Mouse (Mus musculus): ENCODE results near the gene Sema3f. TPM values are rescaled to one million over a fixed set of nuclear protein-coding genes. Genes with fewer than 3 reads are reported as not detected.

Sema3f gene
- polyA plus RNA-seq, 2 experiments = 0.69 to 3.5 TPM

GRCm38 (mm10) chr9:107746679-107747078 lies 36.4 kb upstream of the Sema3f start:
- Histone ChIP-seq H3K9me3 (ENCODE audit: control insufficient read depth, low read length) (no peaks in the 10 kb centered on the region), H3K4me3 (ENCODE audit: insufficient read depth in 1 of 2, low read depth in 2 of 2, low read length in 2 of 2) (no peak overlapping the region), H3K4me2 (ENCODE audit: low read depth) (no peak overlapping the region), H3K36me3 (replicated peaks; ENCODE audit: control insufficient read depth, insufficient read depth, low read depth) (peaks cover 97% of the 10 kb centered on the region), H3K4me1 (replicated peaks; ENCODE audit: control insufficient read depth in 2 of 2, insufficient read depth in 2 of 2, low read length in 1 of 2) (peaks cover 0 to 7% of the 10 kb centered on the region in 2 experiments; a peak in 2 of 4 replicates), H3K27me3 (ENCODE audit: control insufficient read depth, insufficient read depth, low read length) (no peaks in the 10 kb centered on the region), H3K27ac (no peak overlapping the region), H3K9ac (replicated peaks) (no peak overlapping the region)
- DNase-seq (ENCODE audit: low read depth in 3 of 3, low spot score in 3 of 3) = no peak
- ATAC-seq (ENCODE audit: insufficient read depth) = no peak
- WGBS (ENCODE audit: insufficient replicate concordance) = 94% methylated on average over 3 of the region's 3 CpGs
- TF ChIP-seq EP300 (IDR thresholded peaks at IDR 0.05; ENCODE audit: low read depth) (no peak), CTCF (IDR thresholded peaks at IDR 0.05; ENCODE audit: low read depth) (peak; percentile 53)

- no peak overlapping the region for H3K9ac ChIP-seq (replicated peaks)
- no peak overlapping the region for H3K27ac ChIP-seq
- no peaks in the 10 kb centered on the region for H3K27me3 ChIP-seq (ENCODE audit: control insufficient read depth, insufficient read depth, low read length)
- no peak for DNase-seq (ENCODE audit: low read depth in 3 of 3, low spot score in 3 of 3)
- no peak for ATAC-seq (ENCODE audit: insufficient read depth)
- H3K9me3 ChIP-seq (ENCODE audit: control insufficient read depth, low read length) = no peaks in the 10 kb centered on the region
- H3K4me2 ChIP-seq (ENCODE audit: low read depth) = no peak overlapping the region
- no peak for TF ChIP-seq EP300 (IDR thresholded peaks at IDR 0.05; ENCODE audit: low read depth)
- TF ChIP-seq CTCF (IDR thresholded peaks at IDR 0.05; ENCODE audit: low read depth) = no peak
- WGBS (ENCODE audit: insufficient replicate concordance) = 88% methylated on average over 6 of the region's 6 CpGs
- no peak overlapping the region for H3K4me3 ChIP-seq (ENCODE audit: insufficient read depth in 1 of 2, low read depth in 2 of 2, low read length in 2 of 2)
- peaks cover 98% of the 10 kb centered on the region for H3K36me3 ChIP-seq (replicated peaks; ENCODE audit: control insufficient read depth, insufficient read depth, low read depth)
- H3K4me1 ChIP-seq (replicated peaks; ENCODE audit: control insufficient read depth in 2 of 2, insufficient read depth in 2 of 2, low read length in 1 of 2) = peaks cover 0 to 4% of the 10 kb centered on the region in 2 experiments; a peak in 2 of 4 replicates
Observed at GRCm38 (mm10) chr9:107744061-107744460, 33.8 kb upstream of the Sema3f start.

- Histone ChIP-seq H3K27ac (no peak overlapping the region), H3K27me3 (ENCODE audit: control insufficient read depth, insufficient read depth, low read length) (peaks cover 23% of the 10 kb centered on the region), H3K4me1 (replicated peaks; ENCODE audit: control insufficient read depth in 2 of 2, insufficient read depth in 2 of 2, low read length in 1 of 2) (peaks cover 0 to 19% of the 10 kb centered on the region in 2 experiments; a peak in 2 of 4 replicates), H3K4me2 (ENCODE audit: low read depth) (no peak overlapping the region), H3K36me3 (replicated peaks; ENCODE audit: control insufficient read depth, insufficient read depth, low read depth) (peaks cover 57% of the 10 kb centered on the region), H3K9ac (replicated peaks) (no peak overlapping the region), H3K9me3 (ENCODE audit: control insufficient read depth, low read length) (no peaks in the 10 kb centered on the region), H3K4me3 (ENCODE audit: insufficient read depth in 1 of 2, low read depth in 2 of 2, low read length in 2 of 2) (no peak overlapping the region)
- TF ChIP-seq CTCF (IDR thresholded peaks at IDR 0.05; ENCODE audit: low read depth) = peak; percentile 77
- TF ChIP-seq EP300 (IDR thresholded peaks at IDR 0.05; ENCODE audit: low read depth) = no peak
- 60% methylated on average over 4 of the region's 4 CpGs for WGBS (ENCODE audit: insufficient replicate concordance)
- DNase-seq (ENCODE audit: low read depth in 3 of 3, low spot score in 3 of 3) = no peak
- ATAC-seq (ENCODE audit: insufficient read depth) = peak; percentile 54
Observed at GRCm38 (mm10) chr9:107738841-107739202, 28.5 kb upstream of the Sema3f start.

GRCm38 (mm10) chr9:107738020-107738840 lies 28.0 kb upstream of the Sema3f start:
- H3K4me2 ChIP-seq (ENCODE audit: low read depth) = no peak overlapping the region
- no peak overlapping the region for H3K4me3 ChIP-seq (ENCODE audit: insufficient read depth in 1 of 2, low read depth in 2 of 2, low read length in 2 of 2)
- peaks cover 0 to 19% of the 10 kb centered on the region in 2 experiments; a peak in 2 of 4 replicates for H3K4me1 ChIP-seq (replicated peaks; ENCODE audit: control insufficient read depth in 2 of 2, insufficient read depth in 2 of 2, low read length in 1 of 2)
- ATAC-seq (ENCODE audit: insufficient read depth) (peak; percentile 57), DNase-seq (ENCODE audit: low read depth in 3 of 3, low spot score in 3 of 3) (peak; percentile 48 to 61 (median 51))
- H3K36me3 ChIP-seq (replicated peaks; ENCODE audit: control insufficient read depth, insufficient read depth, low read depth) = peaks cover 51% of the 10 kb centered on the region
- peaks cover 23% of the 10 kb centered on the region for H3K27me3 ChIP-seq (ENCODE audit: control insufficient read depth, insufficient read depth, low read length)
- H3K9ac ChIP-seq (replicated peaks) = no peak overlapping the region
- no peaks in the 10 kb centered on the region for H3K9me3 ChIP-seq (ENCODE audit: control insufficient read depth, low read length)
- peak; percentile 97 for TF ChIP-seq CTCF (IDR thresholded peaks at IDR 0.05; ENCODE audit: low read depth)
- TF ChIP-seq EP300 (IDR thresholded peaks at IDR 0.05; ENCODE audit: low read depth) = no peak
- H3K27ac ChIP-seq = no peak overlapping the region
- WGBS (ENCODE audit: insufficient replicate concordance) = 23% methylated on average over 7 of the region's 7 CpGs

- ATAC-seq (ENCODE audit: insufficient read depth) = no peak
- no peak for TF ChIP-seq EP300 (IDR thresholded peaks at IDR 0.05; ENCODE audit: low read depth)
- no peak for TF ChIP-seq CTCF (IDR thresholded peaks at IDR 0.05; ENCODE audit: low read depth)
- peaks cover 23% of the 10 kb centered on the region for H3K27me3 ChIP-seq (ENCODE audit: control insufficient read depth, insufficient read depth, low read length)
- H3K9me3 ChIP-seq (ENCODE audit: control insufficient read depth, low read length) = no peaks in the 10 kb centered on the region
- H3K4me2 ChIP-seq (ENCODE audit: low read depth) = no peak overlapping the region
- no peak overlapping the region for H3K4me3 ChIP-seq (ENCODE audit: insufficient read depth in 1 of 2, low read depth in 2 of 2, low read length in 2 of 2)
- peaks cover 30% of the 10 kb centered on the region for H3K36me3 ChIP-seq (replicated peaks; ENCODE audit: control insufficient read depth, insufficient read depth, low read depth)
- under 1% methylated on average over 7 of the region's 7 CpGs for WGBS (ENCODE audit: insufficient replicate concordance)
- H3K27ac ChIP-seq = no peak overlapping the region
- DNase-seq (ENCODE audit: low read depth in 3 of 3, low spot score in 3 of 3) = no peak
- no peak overlapping the region for H3K9ac ChIP-seq (replicated peaks)
- peaks cover 0 to 19% of the 10 kb centered on the region in 2 experiments; a peak in 2 of 4 replicates for H3K4me1 ChIP-seq (replicated peaks; ENCODE audit: control insufficient read depth in 2 of 2, insufficient read depth in 2 of 2, low read length in 1 of 2)
Observed at GRCm38 (mm10) chr9:107736185-107736485, 25.9 kb upstream of the Sema3f start.
